Comparison of ENCODE assay signal across 18 mouse cellular contexts in genomic region chr13:42619555-42620280, GRCm38 (mm10).
"Had no signal": no experiment of that assay in that cellular context is flagged by ENCODE, and none has a peak within 500 bp of the region (broad histone marks: within the 10 kb centered on the region; RNA-seq: fewer than 3 reads in every experiment).

No protein-coding gene starts in this region.

- DNase-seq: kidney, adult 2 months; kidney, postnatal 10 days; kidney, postnatal 36 days; layer of hippocampus, adult 9-11 months; liver, embryonic 13.5 days; lung, adult 2 months; lung, postnatal 14 days; lung, postnatal 4 days; thymus, adult 18-20 months; thymus, postnatal 36 days had no signal

- H3K27me3 ChIP-seq: kidney, embryonic 15.5 days; liver, embryonic 13.5 days; midbrain, embryonic 13.5 days; neural tube, embryonic 13.5 days; stomach, embryonic 15.5 days had no signal

- H3K9me3 ChIP-seq: kidney, embryonic 15.5 days; liver, embryonic 13.5 days; midbrain, embryonic 10.5 days; midbrain, embryonic 13.5 days; neural tube, embryonic 13.5 days; stomach, embryonic 15.5 days had no signal

- H3K36me3 ChIP-seq: kidney, embryonic 15.5 days; liver, embryonic 13.5 days; midbrain, embryonic 10.5 days; midbrain, embryonic 13.5 days; neural tube, embryonic 13.5 days; stomach, embryonic 15.5 days had no signal

- H3K4me1 ChIP-seq: liver, embryonic 13.5 days; midbrain, embryonic 10.5 days; midbrain, embryonic 13.5 days; neural tube, embryonic 13.5 days; stomach, embryonic 15.5 days had no signal

- H3K4me3 ChIP-seq: kidney, embryonic 15.5 days; liver, embryonic 13.5 days; midbrain, embryonic 10.5 days; midbrain, embryonic 13.5 days; myocyte; neural tube, embryonic 13.5 days; stomach, embryonic 15.5 days had no signal

- ATAC-seq: intestine, postnatal 0 days; midbrain, embryonic 13.5 days; midbrain, embryonic 16.5 days had no signal
